Mouse (Mus musculus): ENCODE measurements around the gene Olfr115. TPM values are rescaled to one million over a fixed set of nuclear protein-coding genes. Genes with fewer than 3 reads are reported as not detected.

The Olfr115 gene
- not detected in 2 replicates for polyA plus RNA-seq (2012; ENCODE audit: insufficient read depth, low replicate concordance)

- no peaks in the 10 kb centered on the region for H3K4me1 ChIP-seq
- TF ChIP-seq GATA1 (IDR thresholded peaks at IDR 0.05; ENCODE audit: borderline replicate concordance, low read length) (no peak), FLI1 (IDR thresholded peaks at IDR 0.05; ENCODE audit: low read length) (no peak)
- no peak within 1 kb of the TSS for H3K4me3 ChIP-seq (replicated peaks)
- peaks cover 6% of the 10 kb centered on the region for H3K9me3 ChIP-seq
- H3K27me3 ChIP-seq (replicated peaks), result no peaks in the 10 kb centered on the region
- H3K36me3 ChIP-seq (replicated peaks; ENCODE audit: low read length), result no peaks in the 10 kb centered on the region
Observed at GRCm38 (mm10) chr17:37627009-37627408, at the start of gene Olfr115, which contains the start of gene Olfr116. Gene Olfr115 (minus strand): TSS chr17:37627109. Gene Olfr116 (minus strand): TSS chr17:37627199.

GRCm38 (mm10) chr17:37666688-37667087, 39.8 kb upstream of the Olfr115 start, which contains the start of gene Olfr118:
Gene Olfr118 (plus strand): TSS chr17:37666988.
- Histone ChIP-seq H3K9me3 (no peaks in the 10 kb centered on the region), H3K4me3 (replicated peaks) (no peak within 1 kb of the TSS), H3K27me3 (replicated peaks) (no peaks in the 10 kb centered on the region), H3K4me1 (no peaks in the 10 kb centered on the region), H3K36me3 (replicated peaks; ENCODE audit: low read length) (no peaks in the 10 kb centered on the region)
- TF ChIP-seq GATA1 (IDR thresholded peaks at IDR 0.05; ENCODE audit: borderline replicate concordance, low read length) (no peak), FLI1 (IDR thresholded peaks at IDR 0.05; ENCODE audit: low read length) (no peak)

GRCm38 (mm10) chr17:37663682-37664081, 36.8 kb upstream of the Olfr115 start, which contains the start of gene Olfr117:
Gene Olfr117 (minus strand): TSS chr17:37663782.
- H3K36me3 ChIP-seq (replicated peaks; ENCODE audit: low read length), result no peaks in the 10 kb centered on the region
- no peaks in the 10 kb centered on the region for H3K27me3 ChIP-seq (replicated peaks)
- no peak for TF ChIP-seq FLI1 (IDR thresholded peaks at IDR 0.05; ENCODE audit: low read length)
- TF ChIP-seq GATA1 (IDR thresholded peaks at IDR 0.05; ENCODE audit: borderline replicate concordance, low read length), result no peak

GRCm38 (mm10) chr17:37592643-37593042, 34.3 kb downstream of the Olfr115 start, which contains the start of gene Olfr114:
Gene Olfr114 (minus strand): TSS chr17:37592743.
- Histone ChIP-seq H3K9me3 (0 out of 2 replicates have a peak, but pooled peaks cover 4% of the 10 kb centered on the region), H3K36me3 (replicated peaks; ENCODE audit: low read length) (no peaks in the 10 kb centered on the region), H3K27me3 (replicated peaks) (no peaks in the 10 kb centered on the region), H3K4me3 (replicated peaks) (no peak within 1 kb of the TSS), H3K4me1 (no peaks in the 10 kb centered on the region)
- TF ChIP-seq GATA1 (IDR thresholded peaks at IDR 0.05; ENCODE audit: borderline replicate concordance, low read length) (no peak), FLI1 (IDR thresholded peaks at IDR 0.05; ENCODE audit: low read length) (no peak)

More at GRCm38 (mm10) chr17:37663682-37664081, 36.8 kb upstream of the Olfr115 start, which contains the start of gene Olfr117:
- Histone ChIP-seq H3K4me3 (replicated peaks) (no peak within 1 kb of the TSS), H3K9me3 (no peaks in the 10 kb centered on the region), H3K4me1 (no peaks in the 10 kb centered on the region)

- Histone ChIP-seq H3K4me3 (replicated peaks) (no peak within 1 kb of the TSS), H3K27me3 (replicated peaks) (no peaks in the 10 kb centered on the region), H3K36me3 (replicated peaks; ENCODE audit: low read length) (no peaks in the 10 kb centered on the region), H3K4me1 (no peaks in the 10 kb centered on the region), H3K9me3 (no peaks in the 10 kb centered on the region; the same call in 1 of the 2 replicates)
- TF ChIP-seq GATA1 (IDR thresholded peaks at IDR 0.05; ENCODE audit: borderline replicate concordance, low read length), result no peak
- no peak for TF ChIP-seq FLI1 (IDR thresholded peaks at IDR 0.05; ENCODE audit: low read length)
Observed at GRCm38 (mm10) chr17:37577563-37577962, 49.3 kb downstream of the Olfr115 start, which contains the start of gene Olfr113. Gene Olfr113 (minus strand): TSS chr17:37577663.

GRCm38 (mm10) chr17:37569351-37569750, 57.6 kb downstream of the Olfr115 start, which contains the start of gene Olfr112:
Gene Olfr112 (minus strand): TSS chr17:37569451.
- H3K9me3 ChIP-seq, result no peaks in the 10 kb centered on the region
- H3K27me3 ChIP-seq (replicated peaks), result no peaks in the 10 kb centered on the region
- no peak within 1 kb of the TSS for H3K4me3 ChIP-seq (replicated peaks)
- H3K36me3 ChIP-seq (replicated peaks; ENCODE audit: low read length), result no peaks in the 10 kb centered on the region
- no peaks in the 10 kb centered on the region for H3K4me1 ChIP-seq
- TF ChIP-seq FLI1 (IDR thresholded peaks at IDR 0.05; ENCODE audit: low read length) (no peak), GATA1 (IDR thresholded peaks at IDR 0.05; ENCODE audit: borderline replicate concordance, low read length) (no peak)

Other genes starting within 250 kb of the Olfr115 start
- gene Olfr105-ps, start 248.1 kb downstream of the Olfr115 start, polyA plus RNA-seq (2012; ENCODE audit: insufficient read depth, low replicate concordance), result not detected in 2 replicates
- not detected in 2 replicates for gene Olfr106-ps, start 236.7 kb downstream of the Olfr115 start, polyA plus RNA-seq (2012; ENCODE audit: insufficient read depth, low replicate concordance)
- gene Olfr107, start 227.9 kb downstream of the Olfr115 start, polyA plus RNA-seq (2012; ENCODE audit: insufficient read depth, low replicate concordance), result not detected in 2 replicates
- not detected in 2 replicates for gene Olfr108, start 181.6 kb downstream of the Olfr115 start, polyA plus RNA-seq (2012; ENCODE audit: insufficient read depth, low replicate concordance)
- not detected in 2 replicates for gene Olfr109, start 168.2 kb downstream of the Olfr115 start, polyA plus RNA-seq (2012; ENCODE audit: insufficient read depth, low replicate concordance)
- gene H2-M2, start 143.6 kb downstream of the Olfr115 start, polyA plus RNA-seq (2012; ENCODE audit: insufficient read depth, low replicate concordance), result 0.08 TPM in 1 of 2 replicates, not detected in the other
- not detected in 2 replicates for gene Olfr110, start 134.6 kb downstream of the Olfr115 start, polyA plus RNA-seq (2012; ENCODE audit: insufficient read depth, low replicate concordance)
- gene Olfr111, start 119.1 kb downstream of the Olfr115 start, polyA plus RNA-seq (2012; ENCODE audit: insufficient read depth, low replicate concordance), result not detected in 2 replicates
- not detected in 2 replicates for gene Olfr112, start 57.7 kb downstream of the Olfr115 start, polyA plus RNA-seq (2012; ENCODE audit: insufficient read depth, low replicate concordance)
- not detected in 2 replicates for gene Olfr113, start 49.4 kb downstream of the Olfr115 start, polyA plus RNA-seq (2012; ENCODE audit: insufficient read depth, low replicate concordance)
- not detected in 2 replicates for gene Olfr114, start 34.4 kb downstream of the Olfr115 start, polyA plus RNA-seq (2012; ENCODE audit: insufficient read depth, low replicate concordance)
- gene Olfr116, start 90 bp upstream of the Olfr115 start, polyA plus RNA-seq (2012; ENCODE audit: insufficient read depth, low replicate concordance), result not detected in 2 replicates
- not detected in 2 replicates for gene Olfr117, start 36.7 kb upstream of the Olfr115 start, polyA plus RNA-seq (2012; ENCODE audit: insufficient read depth, low replicate concordance)
- not detected in 2 replicates for gene Olfr118, start 39.9 kb upstream of the Olfr115 start, polyA plus RNA-seq (2012; ENCODE audit: insufficient read depth, low replicate concordance)
- not detected in 2 replicates for gene Olfr119, start 69.5 kb upstream of the Olfr115 start, polyA plus RNA-seq (2012; ENCODE audit: insufficient read depth, low replicate concordance)
- gene Olfr120, start 94.7 kb upstream of the Olfr115 start, polyA plus RNA-seq (2012; ENCODE audit: insufficient read depth, low replicate concordance), result not detected in 2 replicates
- not detected in 2 replicates for gene Olfr121, start 121.7 kb upstream of the Olfr115 start, polyA plus RNA-seq (2012; ENCODE audit: insufficient read depth, low replicate concordance)
- not detected in 2 replicates for gene Olfr122, start 141.5 kb upstream of the Olfr115 start, polyA plus RNA-seq (2012; ENCODE audit: insufficient read depth, low replicate concordance)
- not detected in 2 replicates for gene Olfr123, start 166.4 kb upstream of the Olfr115 start, polyA plus RNA-seq (2012; ENCODE audit: insufficient read depth, low replicate concordance)
- not detected in 2 replicates for gene Olfr124, start 172.8 kb upstream of the Olfr115 start, polyA plus RNA-seq (2012; ENCODE audit: insufficient read depth, low replicate concordance)
- gene Olfr125, start 205.8 kb upstream of the Olfr115 start, polyA plus RNA-seq (2012; ENCODE audit: insufficient read depth, low replicate concordance), result not detected in 2 replicates
- gene Olfr126, start 220.4 kb upstream of the Olfr115 start, polyA plus RNA-seq (2012; ENCODE audit: insufficient read depth, low replicate concordance), result not detected in 2 replicates